8 mouse cellular contexts compared by ENCODE assay signal in the genomic region with DNA sequence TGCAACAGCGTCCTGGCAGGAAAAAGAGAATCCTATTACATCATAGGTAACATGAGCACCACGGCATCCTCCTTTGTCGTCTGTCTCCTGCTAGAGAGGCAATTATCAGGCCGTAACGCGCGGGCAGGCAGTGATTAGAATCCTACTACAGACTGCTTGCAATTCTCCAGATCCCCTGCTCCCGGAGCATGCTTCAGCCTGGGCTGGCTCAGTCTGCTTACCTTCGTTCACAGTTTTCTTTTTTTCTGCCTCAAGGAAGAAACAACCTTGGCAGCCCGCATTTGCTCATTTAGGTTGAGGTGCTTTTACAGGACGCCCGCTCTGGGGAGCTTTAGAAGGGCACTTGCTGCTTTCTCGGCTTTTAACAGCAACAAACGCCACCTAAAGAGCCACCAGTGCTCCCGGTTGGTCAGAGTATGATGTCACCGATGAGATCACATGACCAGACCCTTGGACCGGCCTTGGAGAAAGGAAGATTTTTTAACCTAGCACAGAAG.
DNase-seq lines count a peak whose midpoint lies in the region; ATAC-seq lines count a peak whose summit lies in the region.

No protein-coding gene starts in this region.

- H3K36me3 ChIP-seq in forebrain, embryonic 15.5 days = no peaks in the 10 kb centered on the region
- H3K36me3 ChIP-seq in hindbrain, embryonic 13.5 days = 0 out of 2 replicates have a peak, but pooled peaks cover 2% of the 10 kb centered on the region

- H3K4me3 ChIP-seq in forebrain, embryonic 15.5 days = peak overlapping the region; percentile 42
- H3K4me3 ChIP-seq in hindbrain, embryonic 13.5 days = peak overlapping the region; percentile 44

- 17% methylated on average over 17 of the region's 17 CpGs for WGBS in forebrain, embryonic 15.5 days
- WGBS in hindbrain, embryonic 13.5 days = 17% methylated on average over 17 of the region's 17 CpGs

- no peaks in the 10 kb centered on the region for H3K9me3 ChIP-seq in forebrain, embryonic 15.5 days
- H3K9me3 ChIP-seq in hindbrain, embryonic 13.5 days = no peaks in the 10 kb centered on the region

- peak; percentile 88 for ATAC-seq in forebrain, embryonic 15.5 days (replicated peaks)
- peak; percentile 93 for ATAC-seq in hindbrain, embryonic 13.5 days (ENCODE audit: low FRiP score)
- ATAC-seq in CD4-positive, CD25-positive, alpha-beta regulatory T cell, adult 4 months = no peak

- peak overlapping the region; percentile 41 for H3K4me2 ChIP-seq in forebrain, embryonic 15.5 days (replicated peaks)
- peak overlapping the region; percentile 53 for H3K4me2 ChIP-seq in hindbrain, embryonic 13.5 days

- peak overlapping the region; percentile 47 for H3K9ac ChIP-seq in forebrain, embryonic 15.5 days (replicated peaks)
- peak overlapping the region; percentile 72 for H3K9ac ChIP-seq in hindbrain, embryonic 13.5 days

- no peaks in the 10 kb centered on the region for H3K27me3 ChIP-seq in forebrain, embryonic 15.5 days
- no peaks in the 10 kb centered on the region for H3K27me3 ChIP-seq in hindbrain, embryonic 13.5 days

- peak; percentile 62 for DNase-seq in NIH3T3 (ENCODE audit: low read depth)
- peak; percentile 62 for DNase-seq in cerebellum, adult 11-12 months
- DNase-seq in layer of hippocampus, postnatal 36 days = peak; percentile 7 to 17
- DNase-seq in lung, postnatal 14 days = peak; percentile 7
- peak; percentile 8 to 13 for DNase-seq in right cerebral cortex, postnatal 36 days (ENCODE audit: low spot score in 2 of 2)

- peaks cover 10% of the 10 kb centered on the region; the same call in 1 of the 2 replicates for H3K4me1 ChIP-seq in forebrain, embryonic 15.5 days
- H3K4me1 ChIP-seq in hindbrain, embryonic 13.5 days (replicated peaks) = peaks cover 4% of the 10 kb centered on the region; the same call in 1 of the 2 replicates

- H3K27ac ChIP-seq in forebrain, embryonic 15.5 days (replicated peaks) = peak overlapping the region; percentile 85
- peak overlapping the region; percentile 92 for H3K27ac ChIP-seq in hindbrain, embryonic 13.5 days

Comparison
In these comparisons a context has a peak if more than half of its experiments do, and no peak if none do; other contexts are left out.
1. DNase-seq: peak in every context shown above with its lines; median percentile 62 in NIH3T3; 62 in cerebellum, adult 11-12 months; 12 in layer of hippocampus, postnatal 36 days; 10 in right cerebral cortex, postnatal 36 days; 7 in lung, postnatal 14 days.